Comparison of ENCODE assay signal across 8 mouse cellular contexts in genomic region chr2:144330960-144331371, GRCm38 (mm10). TPM values are rescaled to one million over a fixed set of nuclear protein-coding genes. Genes with fewer than 3 reads are reported as not detected.
DNase-seq lines count a peak whose midpoint lies in the region; ATAC-seq and TF ChIP-seq lines count a peak whose summit lies in the region.

No protein-coding gene starts in this region.

- no peak for TF ChIP-seq CTCF in cortical plate, adult 2 months (IDR thresholded peaks at IDR 0.05; ENCODE audit: extremely low read depth, insufficient read depth, low read length)

- no peak overlapping the region for H3K27ac ChIP-seq in neural tube, embryonic 11.5 days (ENCODE audit: low read depth, low read length)
- H3K27ac ChIP-seq in cortical plate, adult 2 months (ENCODE audit: insufficient read depth, low read length) = peak overlapping the region; percentile 95
- H3K27ac ChIP-seq in heart, embryonic 14.5 days (replicated peaks in 1 of 2; ENCODE audit: control insufficient read depth in 1 of 2, insufficient read depth in 1 of 2, low read depth in 2 of 2, low read length in 2 of 2) = no peak overlapping the region
- no peak overlapping the region for H3K27ac ChIP-seq in kidney, embryonic 16.5 days (ENCODE audit: low read length)

- no peak overlapping the region for H3K9ac ChIP-seq in neural tube, embryonic 11.5 days (ENCODE audit: low read length)
- H3K9ac ChIP-seq in heart, embryonic 14.5 days (ENCODE audit: low read length) = peak overlapping the region; percentile 64
- H3K9ac ChIP-seq in kidney, embryonic 16.5 days (replicated peaks; ENCODE audit: low read length) = peak overlapping the region; percentile 57

- H3K9me3 ChIP-seq in neural tube, embryonic 11.5 days (ENCODE audit: control insufficient read depth, low read length) = no peaks in the 10 kb centered on the region
- no peaks in the 10 kb centered on the region for H3K9me3 ChIP-seq in heart, embryonic 14.5 days (ENCODE audit: control insufficient read depth, low read length)
- H3K9me3 ChIP-seq in kidney, embryonic 16.5 days (ENCODE audit: low read length) = no peaks in the 10 kb centered on the region

- no peaks in the 10 kb centered on the region for H3K36me3 ChIP-seq in neural tube, embryonic 11.5 days (ENCODE audit: control insufficient read depth, insufficient read depth, low read length)
- H3K36me3 ChIP-seq in heart, embryonic 14.5 days (ENCODE audit: control insufficient read depth, insufficient read depth, low read length) = no peaks in the 10 kb centered on the region
- H3K36me3 ChIP-seq in kidney, embryonic 16.5 days (ENCODE audit: insufficient read depth, low read length) = no peaks in the 10 kb centered on the region

- H3K27me3 ChIP-seq in neural tube, embryonic 11.5 days (ENCODE audit: control insufficient read depth, insufficient read depth, low read length) = peaks cover 65% of the 10 kb centered on the region
- peaks cover 93% of the 10 kb centered on the region for H3K27me3 ChIP-seq in heart, embryonic 14.5 days (ENCODE audit: control insufficient read depth, insufficient read depth, low read length)
- H3K27me3 ChIP-seq in kidney, embryonic 16.5 days (ENCODE audit: insufficient read depth, low read length) = peaks cover 75% of the 10 kb centered on the region

- under 1% methylated on average over 49 of the region's 50 CpGs for WGBS in neural tube, embryonic 11.5 days
- whole genome bisulfite sequencing in heart, embryonic 14.5 days = under 1% methylated on average over 50 of the region's 50 CpGs
- under 1% methylated on average over 44 of the region's 50 CpGs for WGBS in kidney, embryonic 16.5 days

- TF ChIP-seq POLR2A in cortical plate, adult 2 months (IDR thresholded peaks at IDR 0.05; ENCODE audit: extremely low read depth, insufficient read depth, low read length) = no peak

- peak overlapping the region; percentile 41 for H3K4me3 ChIP-seq in neural tube, embryonic 11.5 days (ENCODE audit: low read depth, low read length)
- peak overlapping the region; percentile 91 for H3K4me3 ChIP-seq in cortical plate, adult 2 months (ENCODE audit: insufficient read depth, low read length)
- H3K4me3 ChIP-seq in heart, embryonic 14.5 days (ENCODE audit: control insufficient read depth in 1 of 2, insufficient read depth in 1 of 2, low read depth in 1 of 2, low read length in 2 of 2) = peak overlapping the region; percentile 48 to 58
- H3K4me3 ChIP-seq in kidney, embryonic 16.5 days (ENCODE audit: low read length) = peak overlapping the region; percentile 59

- H3K4me1 ChIP-seq in neural tube, embryonic 11.5 days (ENCODE audit: control insufficient read depth, insufficient read depth, low read length) = peaks cover 21% of the 10 kb centered on the region
- H3K4me1 ChIP-seq in cortical plate, adult 2 months (ENCODE audit: control insufficient read depth, insufficient read depth, low read length) = no peaks in the 10 kb centered on the region
- peaks cover 4 to 34% of the 10 kb centered on the region in 2 experiments; a peak in 3 of 4 replicates for H3K4me1 ChIP-seq in heart, embryonic 14.5 days (ENCODE audit: control insufficient read depth in 2 of 2, insufficient read depth in 2 of 2, low read length in 2 of 2)
- H3K4me1 ChIP-seq in kidney, embryonic 16.5 days (ENCODE audit: insufficient read depth, low read length) = peaks cover 39% of the 10 kb centered on the region

- peak overlapping the region; percentile 73 for H3K4me2 ChIP-seq in neural tube, embryonic 11.5 days (ENCODE audit: low read depth)
- peak overlapping the region; percentile 99 for H3K4me2 ChIP-seq in heart, embryonic 14.5 days (ENCODE audit: low read length)
- H3K4me2 ChIP-seq in kidney, embryonic 16.5 days (replicated peaks; ENCODE audit: low read depth, low read length) = peak overlapping the region; percentile 99

- peak; percentile 65 for ATAC-seq in neural tube, embryonic 11.5 days (ENCODE audit: insufficient read depth, low FRiP score, low TSS enrichment)
- ATAC-seq in heart, embryonic 14.5 days (ENCODE audit: insufficient number of reproducible peaks, insufficient read depth, low FRiP score, low read depth) = no peak; the same call in 1 of the 2 replicates
- ATAC-seq in kidney, embryonic 16.5 days (ENCODE audit: low FRiP score, low TSS enrichment) = peak; percentile 50; the same call in 1 of the 2 replicates

- peak; percentile 44 for DNase-seq in neural tube, embryonic 11.5 days (ENCODE audit: low spot score)
- DNase-seq in neural tube, embryonic 10.5 days (ENCODE audit: extremely low spot score, low spot score) = no peak
- DNase-seq in lung, postnatal 14 days = peak; percentile 44
- peak; percentile 17 to 64 for DNase-seq in spleen, postnatal 4 days (ENCODE audit: low spot score in 2 of 2)
- no peak for DNase-seq in yolk sac, embryonic 10.5 days (ENCODE audit: low spot score)

RNA-seq across cellular contexts. Expression of gene Ovol2, which starts 1.0 kb away (rescaled TPM):
- not detected in 2 replicates for polyA plus RNA-seq in neural tube, embryonic 11.5 days (2014; fragmentation: Nextera tagmentation; extraction: Ambion mirVana)
- 15.0 and 16.4 TPM in 2 replicates for polyA plus RNA-seq in cortical plate, adult 2 months (2012; rRNA removed)
- 0.18 TPM in 1 of 2 replicates, not detected in the other for polyA plus RNA-seq in heart, embryonic 14.5 days (2014; fragmentation: Nextera tagmentation; extraction: Ambion mirVana)
- 1.1 and 1.2 TPM in 2 replicates for polyA plus RNA-seq in kidney, embryonic 16.5 days (2015; fragmentation: Nextera tagmentation; extraction: Ambion mirVana)

RNA-seq across cellular contexts. Expression of gene Kat14, which starts 37.8 kb away (rescaled TPM):
- polyA plus RNA-seq in neural tube, embryonic 11.5 days (2014; fragmentation: Nextera tagmentation; extraction: Ambion mirVana) = 37.7 and 41.1 TPM in 2 replicates
- 33.8 and 35.5 TPM in 2 replicates for polyA plus RNA-seq in cortical plate, adult 2 months (2012; rRNA removed)
- 21.7 and 22.6 TPM in 2 replicates for polyA plus RNA-seq in heart, embryonic 14.5 days (2014; fragmentation: Nextera tagmentation; extraction: Ambion mirVana)
- 52.5 and 57.0 TPM in 2 replicates for polyA plus RNA-seq in kidney, embryonic 16.5 days (2015; fragmentation: Nextera tagmentation; extraction: Ambion mirVana)

RNA-seq across cellular contexts. Expression of gene Pet117, which starts 37.8 kb away (rescaled TPM):
- polyA plus RNA-seq in neural tube, embryonic 11.5 days (2014; fragmentation: Nextera tagmentation; extraction: Ambion mirVana) = not detected in 2 replicates
- 1.0 TPM in 1 of 2 replicates, not detected in the other for polyA plus RNA-seq in cortical plate, adult 2 months (2012; rRNA removed)
- 1.2 TPM in 1 of 2 replicates, not detected in the other for polyA plus RNA-seq in heart, embryonic 14.5 days (2014; fragmentation: Nextera tagmentation; extraction: Ambion mirVana)
- polyA plus RNA-seq in kidney, embryonic 16.5 days (2015; fragmentation: Nextera tagmentation; extraction: Ambion mirVana) = 0.56 TPM in 1 of 2 replicates, not detected in the other

Comparison
In these comparisons a context has a peak if more than half of its experiments do, and no peak if none do; other contexts are left out.
1. DNase-seq: peak in neural tube, embryonic 11.5 days (single experiment), lung, postnatal 14 days (single experiment) and spleen, postnatal 4 days (2 of 2); none in neural tube, embryonic 10.5 days (single experiment) and yolk sac, embryonic 10.5 days (single experiment).
2. H3K4me3 ChIP-seq: peak in every context shown above with its lines; median percentile 91 in cortical plate, adult 2 months; 59 in kidney, embryonic 16.5 days; 53 in heart, embryonic 14.5 days; 41 in neural tube, embryonic 11.5 days.
3. Peak in every context shown above with its lines, with median percentiles within 50 percentile points of each other: H3K4me2 ChIP-seq.